Mouse (Mus musculus) forebrain, postnatal 0 days (tissue): Measurements from ENCODE around the gene Rragc. TPM values are rescaled to one million over a fixed set of nuclear protein-coding genes. Genes with fewer than 3 reads are reported as not detected.
"Not testable (repeated sequence)": the region's sequence is repeated elsewhere in the genome, so short reads cannot be mapped to it uniquely, and the experiment has no call there.

Experiments used
- ATAC-seq: fragments of 200-750 bp; cut with Nextera tagmentation; 2 replicates; pipeline ENCODE4 v1.8.0; 2017; ENCODE audit warnings: mild to moderate bottlenecking, moderate library complexity
- DNase-seq: peaks from one replicate; pipeline ENCODE4 v3.0.0-alpha.2; 2015
- H3K27ac ChIP-seq: fragments of 300-500 bp; sonication (generic); 2 replicates; pipeline ENCODE4 v1.5.1; 2014; ENCODE audit warnings: low read depth, mild to moderate bottlenecking, antibody characterized with exemption, low read length, moderate library complexity, mixed read lengths
- H3K27me3 ChIP-seq: fragments of 300-500 bp; sonication (generic); 2 replicates; pipeline ENCODE4 v1.6.1; 2014; ENCODE audit warnings: mild to moderate bottlenecking, low read length, mixed read lengths; ENCODE audit not compliant: insufficient read depth
- H3K36me3 ChIP-seq: fragments of 300-500 bp; sonication (generic); 2 replicates; pipeline ENCODE4 v1.6.1; 2014; ENCODE audit warnings: mild to moderate bottlenecking, moderate library complexity; ENCODE audit not compliant: insufficient read depth
- H3K4me1 ChIP-seq: fragments of 300-500 bp; sonication (generic); 2 replicates; pipeline ENCODE4 v1.6.1; 2014; ENCODE audit warnings: antibody characterized with exemption; ENCODE audit not compliant: insufficient read depth
- H3K4me2 ChIP-seq: fragments of 300-500 bp; sonication (generic); 2 replicates; pipeline ENCODE4 v1.6.1; 2014; ENCODE audit warnings: low read depth, mild to moderate bottlenecking, moderate library complexity
- H3K4me3 ChIP-seq: fragments of 300-500 bp; sonication (generic); 2 replicates; pipeline ENCODE4 v1.5.1; 2014; ENCODE audit warnings: low read depth, low read length, mixed read lengths
- H3K9ac ChIP-seq: fragments of 300-500 bp; sonication (generic); 2 replicates; pipeline ENCODE4 v1.6.1; 2014; ENCODE audit warnings: mild to moderate bottlenecking
- H3K9me3 ChIP-seq: fragments of 300-500 bp; sonication (generic); 2 replicates; pipeline ENCODE4 v1.6.1; 2016; ENCODE audit warnings: low read length
- CTCF ChIP-seq: sonication (generic); IDR thresholded peaks from 2 replicates; pipeline ENCODE4 v1.5.1; 2016; ENCODE audit warnings: antibody characterized with exemption, control low read depth, low read depth
- WGBS: fragments of 180-500 bp; shearing (Covaris S2); extraction: QIAGEN DNeasy Blood & Tissue Kit; methylation state at CpG from one replicate; pipeline ENCODE4 v1.1.7; 2014; 5-methylcytosine and 5-hydroxymethylcytosine counted together
- polyA plus RNA-seq: library from polyadenylated mRNA; unstranded; fragments of >200 nt; fragmentation: Nextera tagmentation; extraction: Ambion mirVana; gene quantifications from 2 replicates; pipeline ENCODE4 v1.2.1, GENCODE M21; 2015
- total RNA-seq: library from RNA; depleted of rRNA; stranded (reverse); fragments of >200 nt; gene quantifications from 2 replicates; pipeline ENCODE4 v1.2.3, GENCODE M21; 2014

Rragc gene
- total and polyA plus RNA-seq, 2 experiments from 2014 or later, result 42.6 to 51.9 TPM

GRCm38 (mm10) chr4:123929994-123930393 lies 12.7 kb downstream of the Rragc start:
- Histone ChIP-seq H3K4me1 (no peaks in the 10 kb centered on the region), H3K9me3 (no peaks in the 10 kb centered on the region), H3K4me2 (no peak overlapping the region), H3K9ac (no peak overlapping the region), H3K27me3 (no peaks in the 10 kb centered on the region), H3K36me3 (peaks cover 60% of the 10 kb centered on the region), H3K27ac (no peak overlapping the region), H3K4me3 (no peak overlapping the region)
- 94% methylated on average over 4 of the region's 4 CpGs for WGBS
- DNase-seq (no peak), ATAC-seq (no peak)
- TF ChIP-seq CTCF, result peak; percentile 23; the same call in 1 of the 2 replicates

DNA sequence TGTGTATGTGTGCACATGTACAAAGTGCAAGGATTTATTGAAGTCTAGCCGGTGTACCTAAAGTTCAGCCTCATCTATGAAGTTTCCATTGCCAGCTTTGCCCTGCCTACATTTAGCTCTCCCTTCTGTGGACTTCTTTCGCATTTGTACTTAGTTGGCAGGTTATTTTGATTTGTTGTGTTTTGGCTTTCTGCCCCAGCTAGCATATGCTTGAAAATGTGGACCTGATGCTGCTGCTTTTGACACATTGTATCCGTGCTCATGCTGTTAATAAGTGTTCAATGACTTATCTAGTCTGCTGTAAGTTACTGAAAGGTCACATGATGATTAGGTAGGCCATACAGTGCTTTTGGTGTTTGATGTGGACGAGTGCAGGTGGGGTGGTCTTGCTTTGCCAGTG lies 17.1 kb downstream of the Rragc start:
- Histone ChIP-seq H3K27me3 (no peaks in the 10 kb centered on the region), H3K4me1 (no peaks in the 10 kb centered on the region), H3K36me3 (peaks cover 63% of the 10 kb centered on the region), H3K4me3 (no peak overlapping the region), H3K4me2 (no peak overlapping the region), H3K9ac (no peak overlapping the region), H3K9me3 (no peaks in the 10 kb centered on the region), H3K27ac (no peak overlapping the region)
- 73% methylated on average over 4 of the region's 4 CpGs for WGBS
- no peak for TF ChIP-seq CTCF
- ATAC-seq, result no peak
- peak; percentile 25 for DNase-seq

DNA sequence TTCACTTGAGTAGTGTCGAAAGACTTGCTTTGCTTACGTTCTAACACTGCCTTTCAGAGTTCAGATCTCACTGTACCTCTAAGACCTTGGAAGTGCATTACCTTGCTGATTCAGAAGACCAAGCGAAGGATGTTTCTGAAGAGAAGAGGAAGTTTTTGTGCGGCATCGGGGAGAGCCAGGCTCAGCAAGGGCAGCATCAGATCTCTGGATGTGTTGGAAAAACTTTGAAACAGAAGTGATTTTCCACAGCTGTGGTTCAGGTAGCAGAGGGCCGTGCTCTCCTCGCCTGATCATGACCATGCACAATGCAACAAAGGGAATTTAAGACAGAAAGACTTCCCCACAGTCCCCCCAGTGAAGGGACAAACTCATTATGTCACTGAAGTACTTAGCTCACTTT lies 18.8 kb downstream of the Rragc start:
- Histone ChIP-seq H3K4me2 (no peak overlapping the region), H3K9ac (no peak overlapping the region), H3K9me3 (no peaks in the 10 kb centered on the region), H3K36me3 (peaks cover 49% of the 10 kb centered on the region), H3K27me3 (no peaks in the 10 kb centered on the region), H3K27ac (no peak overlapping the region), H3K4me3 (no peak overlapping the region), H3K4me1 (no peaks in the 10 kb centered on the region)
- no peak for DNase-seq
- TF ChIP-seq CTCF, result no peak
- no peak for ATAC-seq
- WGBS, result 90% methylated on average over 7 of the region's 7 CpGs

DNA sequence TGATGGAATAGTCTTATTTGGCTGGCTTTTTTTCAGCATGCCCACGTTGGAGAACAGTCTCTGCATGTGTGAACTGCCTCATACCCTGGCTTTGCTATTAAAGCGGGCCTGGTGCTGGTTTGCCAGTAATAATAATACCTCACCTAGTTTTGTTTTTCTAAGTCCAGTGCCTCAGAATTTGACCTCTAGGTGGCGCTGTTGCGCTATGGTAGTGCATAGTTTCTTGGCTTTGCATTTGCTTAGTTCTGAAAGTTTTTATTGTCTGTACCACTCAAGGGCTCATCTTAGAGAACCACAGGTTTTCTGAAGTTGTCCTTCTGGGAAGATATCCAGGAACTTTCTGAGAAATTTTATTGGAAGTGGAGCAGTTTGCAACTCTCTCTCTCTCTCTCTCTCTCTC lies 22.6 kb downstream of the Rragc start:
- Histone ChIP-seq H3K27me3 (no peaks in the 10 kb centered on the region), H3K9me3 (no peaks in the 10 kb centered on the region), H3K4me3 (no peak overlapping the region), H3K4me2 (no peak overlapping the region), H3K36me3 (peaks cover 24% of the 10 kb centered on the region), H3K9ac (no peak overlapping the region), H3K4me1 (no peaks in the 10 kb centered on the region), H3K27ac (no peak overlapping the region)
- peak; percentile 50; the same call in 1 of the 2 replicates for ATAC-seq
- DNase-seq, result peak; percentile 92
- 5% methylated on average over 4 of the region's 4 CpGs for WGBS
- TF ChIP-seq CTCF, result peak; percentile 92

GRCm38 (mm10) chr4:123940878-123941277 lies 23.6 kb downstream of the Rragc start:
- 80% methylated on average over 7 of the region's 7 CpGs for WGBS
- not testable (repeated sequence) for H3K4me2 ChIP-seq, H3K27me3 ChIP-seq, H3K9me3 ChIP-seq, H3K27ac ChIP-seq, DNase-seq, ATAC-seq, H3K4me3 ChIP-seq, H3K9ac ChIP-seq, H3K4me1 ChIP-seq
- H3K36me3 ChIP-seq, result peaks cover 15% of the 10 kb centered on the region

DNA sequence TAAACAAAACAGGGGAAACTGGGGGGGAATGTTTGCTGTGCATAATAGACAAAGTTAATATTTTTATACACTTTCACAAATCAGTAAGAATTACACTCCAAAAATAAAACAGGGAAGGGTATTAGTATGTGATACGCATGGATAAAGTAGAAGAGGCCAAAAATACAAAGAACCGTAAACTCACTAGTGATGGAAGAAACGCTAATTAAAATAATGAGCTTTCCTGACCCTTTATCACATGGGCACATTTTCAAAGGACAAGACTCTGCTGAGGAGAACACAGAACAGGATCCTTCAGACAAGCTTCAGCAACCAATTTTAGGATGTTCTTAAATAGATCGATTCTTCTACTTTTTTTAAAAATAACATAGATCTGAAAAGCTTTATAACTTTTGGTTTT lies 29.5 kb downstream of the Rragc start:
- Histone ChIP-seq H3K36me3 (no peaks in the 10 kb centered on the region), H3K4me3 (no peak overlapping the region), H3K4me2 (no peak overlapping the region), H3K27ac (no peak overlapping the region), H3K9me3 (no peaks in the 10 kb centered on the region), H3K4me1 (no peaks in the 10 kb centered on the region), H3K27me3 (no peaks in the 10 kb centered on the region), H3K9ac (no peak overlapping the region)
- WGBS, result 54% methylated on average over 4 of the region's 4 CpGs
- no peak for TF ChIP-seq CTCF
- ATAC-seq (no peak), DNase-seq (no peak)

- ATAC-seq (no peak; the same call in 1 of the 2 replicates), DNase-seq (no peak)
- Histone ChIP-seq H3K4me2 (no peak overlapping the region), H3K27ac (no peak overlapping the region), H3K27me3 (no peaks in the 10 kb centered on the region), H3K4me1 (no peaks in the 10 kb centered on the region), H3K4me3 (no peak overlapping the region), H3K36me3 (no peaks in the 10 kb centered on the region), H3K9ac (no peak overlapping the region), H3K9me3 (no peaks in the 10 kb centered on the region)
- peak; percentile 4; the same call in 1 of the 2 replicates for TF ChIP-seq CTCF
- 59% methylated on average over 5 of the region's 5 CpGs for WGBS
Measured at GRCm38 (mm10) chr4:123947149-123947548, 29.9 kb downstream of the Rragc start.

GRCm38 (mm10) chr4:123948901-123949300 lies 31.7 kb downstream of the Rragc start:
- WGBS, result 43% methylated on average over 6 of the region's 6 CpGs
- no peaks in the 10 kb centered on the region for H3K9me3 ChIP-seq
- DNase-seq (no peak), ATAC-seq (peak; percentile 42; the same call in 1 of the 2 replicates)
- H3K27me3 ChIP-seq, result no peaks in the 10 kb centered on the region
- H3K4me1 ChIP-seq, result no peaks in the 10 kb centered on the region
- no peak overlapping the region for H3K27ac ChIP-seq
- no peaks in the 10 kb centered on the region for H3K36me3 ChIP-seq
- TF ChIP-seq CTCF, result no peak
- H3K9ac ChIP-seq, result no peak overlapping the region
- H3K4me2 ChIP-seq, result no peak overlapping the region
- no peak overlapping the region for H3K4me3 ChIP-seq
